Mouse (Mus musculus) heart, embryonic 11.5 days (tissue): ENCODE measurements around the gene Hacd3. TPM values are rescaled to one million over a fixed set of nuclear protein-coding genes. Genes with fewer than 3 reads are reported as not detected.

ENCODE experiments used
- ATAC-seq: fragments of 200-750 bp; cut with Nextera tagmentation; replicated peaks from 2 replicates; pipeline ENCODE4 v1.8.0; 2017; ENCODE audit warnings: moderate library complexity; ENCODE audit not compliant: insufficient number of reproducible peaks, low FRiP score, low TSS enrichment
- H3K27ac ChIP-seq: fragments of 300-500 bp; sonication (generic); 2 replicates; pipeline ENCODE4 v1.5.1; 2014; ENCODE audit warnings: mild to moderate bottlenecking, low read depth, low read length
- H3K27me3 ChIP-seq: fragments of 300-500 bp; sonication (generic); 2 replicates; pipeline ENCODE4 v1.6.1; 2014; ENCODE audit warnings: mild to moderate bottlenecking, low read length, mixed read lengths; ENCODE audit not compliant: control insufficient read depth, insufficient read depth
- H3K36me3 ChIP-seq: fragments of 300-500 bp; sonication (generic); 2 replicates; pipeline ENCODE4 v1.6.1; 2014; ENCODE audit warnings: mild to moderate bottlenecking, low read length, moderate library complexity, mixed read lengths; ENCODE audit not compliant: control insufficient read depth, insufficient read depth
- H3K4me1 ChIP-seq: fragments of 300-500 bp; sonication (generic); 2 replicates; pipeline ENCODE4 v1.6.1; 2014; ENCODE audit warnings: low read length; ENCODE audit not compliant: control insufficient read depth, insufficient read depth
- H3K4me2 ChIP-seq: fragments of 300-500 bp; sonication (generic); 2 replicates; pipeline ENCODE4 v1.6.1; 2014; ENCODE audit warnings: mild to moderate bottlenecking, moderate library complexity
- H3K4me3 ChIP-seq: fragments of 300-500 bp; sonication (generic); 2 replicates; pipeline ENCODE4 v1.5.1; 2014; ENCODE audit warnings: low read depth, low read length
- H3K9ac ChIP-seq: fragments of 300-500 bp; sonication (generic); 2 replicates; pipeline ENCODE4 v1.6.1; 2014; ENCODE audit warnings: mild to moderate bottlenecking, low read depth, low read length, moderate library complexity
- H3K9me3 ChIP-seq: fragments of 300-500 bp; sonication (generic); replicated peaks from 2 replicates; pipeline ENCODE4 v1.6.1; 2016; ENCODE audit warnings: low read length; ENCODE audit not compliant: control insufficient read depth
- WGBS: fragments of 180-500 bp; shearing (Covaris S2); extraction: QIAGEN DNeasy Blood & Tissue Kit; methylation state at CpG from one replicate; pipeline ENCODE4 v1.1.7; 2014; ENCODE audit not compliant: insufficient replicate concordance; 5-methylcytosine and 5-hydroxymethylcytosine counted together
- polyA plus RNA-seq: library from polyadenylated mRNA; unstranded; fragments of >200 nt; fragmentation: Nextera tagmentation; extraction: Ambion mirVana; gene quantifications from 2 replicates; pipeline ENCODE4 v1.2.1, GENCODE M21; 2014

Hacd3 gene
- polyA plus RNA-seq, 1 experiment from 2014 or later: 60.2 TPM

GRCm38 (mm10) chr9:65020128-65020527, 1.4 kb downstream of the Hacd3 start:
- ATAC-seq: no peak
- Histone ChIP-seq H3K9ac (no peak overlapping the region), H3K4me3 (peak overlapping the region; percentile 79)

DNA sequence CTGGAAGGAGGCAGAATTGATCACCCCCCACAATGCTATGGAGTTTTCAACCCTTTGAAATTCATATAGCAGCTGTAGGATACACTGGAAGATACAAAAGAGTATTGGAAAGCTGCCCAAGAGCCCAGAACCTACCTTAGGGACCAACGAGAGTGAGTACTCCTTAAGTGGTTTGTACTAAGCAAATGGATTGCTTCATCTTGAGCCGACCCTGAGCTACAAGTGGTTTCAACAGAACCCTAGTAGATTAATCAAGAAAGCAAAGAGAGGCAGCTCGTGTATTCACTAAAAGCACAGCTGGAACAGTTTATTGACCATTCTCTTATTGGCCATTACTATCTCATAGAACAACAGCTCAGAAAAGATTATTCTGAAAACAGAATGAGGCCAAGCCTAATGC, 2.3 kb downstream of the Hacd3 start:
- no peaks in the 10 kb centered on the region for H3K36me3 ChIP-seq
- peaks cover 38% of the 10 kb centered on the region for H3K4me1 ChIP-seq
- no peak overlapping the region for H3K4me2 ChIP-seq
- no peaks in the 10 kb centered on the region for H3K9me3 ChIP-seq
- 40% methylated on average over 3 of the region's 3 CpGs for WGBS
- no peak overlapping the region for H3K27ac ChIP-seq
- no peak overlapping the region for H3K4me3 ChIP-seq
- no peaks in the 10 kb centered on the region for H3K27me3 ChIP-seq
- no peak overlapping the region for H3K9ac ChIP-seq
- ATAC-seq: no peak

More at GRCm38 (mm10) chr9:65020128-65020527, 1.4 kb downstream of the Hacd3 start:
- Histone ChIP-seq H3K27ac (no peak overlapping the region), H3K27me3 (no peaks in the 10 kb centered on the region), H3K4me1 (peaks cover 38% of the 10 kb centered on the region), H3K36me3 (no peaks in the 10 kb centered on the region), H3K4me2 (peak overlapping the region; percentile 69), H3K9me3 (no peaks in the 10 kb centered on the region)
- 45% methylated on average over 4 of the region's 4 CpGs for WGBS

DNA sequence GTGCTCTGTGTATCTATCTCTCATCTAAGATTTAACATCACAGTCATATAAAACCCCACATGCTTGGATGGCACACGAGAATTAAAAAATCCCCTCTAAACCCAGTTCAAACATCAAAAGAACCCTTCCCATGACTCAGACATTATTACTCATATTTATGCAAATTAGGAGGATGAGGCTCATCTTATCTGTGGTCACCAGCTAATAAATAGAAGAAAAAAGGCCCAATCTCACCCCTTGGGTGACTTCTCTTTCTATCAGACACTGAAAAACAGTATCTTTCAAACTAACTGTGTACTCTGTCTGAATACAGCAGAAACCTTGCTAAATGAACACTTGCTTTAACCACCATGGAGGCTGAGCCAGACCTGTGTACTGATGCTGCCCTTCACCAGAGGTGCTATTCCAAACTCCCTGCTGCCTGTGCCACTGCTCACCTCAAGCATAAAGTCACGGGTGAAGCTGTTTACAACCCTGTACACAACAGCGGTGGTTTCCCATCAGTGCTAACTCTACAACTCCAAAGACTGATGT, 2.8 kb downstream of the Hacd3 start:
- 69% methylated on average over 3 of the region's 3 CpGs for WGBS
- no peak for ATAC-seq
- Histone ChIP-seq H3K9ac (no peak overlapping the region), H3K4me2 (no peak overlapping the region), H3K36me3 (no peaks in the 10 kb centered on the region), H3K4me3 (no peak overlapping the region), H3K4me1 (peaks cover 38% of the 10 kb centered on the region), H3K27me3 (no peaks in the 10 kb centered on the region), H3K9me3 (no peaks in the 10 kb centered on the region), H3K27ac (no peak overlapping the region)

DNA sequence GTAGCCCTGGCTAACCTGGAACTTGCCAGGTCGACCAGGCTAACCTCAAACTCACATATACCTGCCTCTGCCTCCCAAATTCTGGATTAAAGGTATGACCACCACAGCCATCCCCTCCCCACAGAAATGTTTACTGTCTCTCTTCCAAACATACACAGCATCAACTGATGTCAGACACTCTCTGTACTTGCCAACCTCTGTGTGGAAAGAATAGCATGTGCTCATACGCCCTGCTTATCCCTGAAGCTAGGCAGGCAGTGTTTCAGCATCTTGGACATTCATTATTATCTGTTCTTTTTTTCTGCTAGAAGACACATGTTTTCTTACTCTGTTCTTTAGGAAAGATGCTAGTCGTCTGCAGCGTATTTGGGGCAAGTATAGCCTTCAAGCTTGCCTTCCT, 3.6 kb downstream of the Hacd3 start:
- no peak for ATAC-seq
- no peaks in the 10 kb centered on the region for H3K27me3 ChIP-seq
- no peaks in the 10 kb centered on the region for H3K36me3 ChIP-seq
- no peak overlapping the region for H3K4me2 ChIP-seq
- H3K4me1 ChIP-seq: peaks cover 38% of the 10 kb centered on the region
- no peaks in the 10 kb centered on the region for H3K9me3 ChIP-seq
- no peak overlapping the region for H3K9ac ChIP-seq
- WGBS: 85% methylated on average over 4 of the region's 4 CpGs
- H3K27ac ChIP-seq: no peak overlapping the region
- H3K4me3 ChIP-seq: no peak overlapping the region

DNA sequence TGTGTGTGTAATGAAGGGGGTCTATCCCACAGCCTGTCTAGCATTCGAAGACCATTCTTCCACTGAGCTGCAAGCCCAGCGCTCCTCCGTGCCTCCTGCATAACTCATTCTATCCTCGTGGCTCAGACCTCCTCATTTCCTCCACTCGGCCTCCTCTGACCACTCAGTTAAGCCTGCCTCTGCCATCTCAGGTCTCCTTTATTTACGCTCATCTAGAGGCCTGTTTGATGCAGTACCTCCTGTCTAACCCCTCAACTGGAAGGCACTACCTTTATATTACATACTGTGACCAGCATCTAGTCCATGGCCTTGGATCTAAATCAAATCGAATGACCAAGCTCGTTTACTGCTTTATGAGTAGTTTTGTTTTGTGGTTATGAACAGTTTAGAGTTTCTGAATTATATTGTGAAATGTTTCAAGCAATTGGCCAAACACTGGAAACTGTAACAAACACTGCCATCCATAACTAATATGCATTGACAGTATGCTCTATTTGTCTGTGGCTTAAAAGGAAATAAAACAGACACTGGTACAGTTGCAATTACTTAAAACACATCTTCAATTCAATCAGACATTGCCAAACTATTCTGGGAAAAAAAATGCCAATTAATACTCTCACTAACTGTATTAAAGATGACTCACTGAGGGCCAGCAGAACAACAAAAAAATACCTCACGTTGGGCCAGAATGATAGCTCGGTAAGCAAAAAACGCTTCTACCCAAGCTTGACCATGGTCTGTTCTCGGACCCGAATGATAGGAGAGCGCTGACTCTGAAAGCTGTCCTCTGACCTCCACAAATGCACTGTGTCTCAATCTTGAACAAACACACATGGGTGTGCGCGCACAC, 4.3 kb downstream of the Hacd3 start:
- no peaks in the 10 kb centered on the region for H3K9me3 ChIP-seq
- H3K27me3 ChIP-seq: no peaks in the 10 kb centered on the region
- ATAC-seq: no peak
- H3K4me2 ChIP-seq: no peak overlapping the region
- no peak overlapping the region for H3K9ac ChIP-seq
- 87% methylated on average over 16 of the region's 16 CpGs for WGBS
- no peak overlapping the region for H3K27ac ChIP-seq
- H3K36me3 ChIP-seq: no peaks in the 10 kb centered on the region
- no peak overlapping the region for H3K4me3 ChIP-seq
- H3K4me1 ChIP-seq: peaks cover 32% of the 10 kb centered on the region

DNA sequence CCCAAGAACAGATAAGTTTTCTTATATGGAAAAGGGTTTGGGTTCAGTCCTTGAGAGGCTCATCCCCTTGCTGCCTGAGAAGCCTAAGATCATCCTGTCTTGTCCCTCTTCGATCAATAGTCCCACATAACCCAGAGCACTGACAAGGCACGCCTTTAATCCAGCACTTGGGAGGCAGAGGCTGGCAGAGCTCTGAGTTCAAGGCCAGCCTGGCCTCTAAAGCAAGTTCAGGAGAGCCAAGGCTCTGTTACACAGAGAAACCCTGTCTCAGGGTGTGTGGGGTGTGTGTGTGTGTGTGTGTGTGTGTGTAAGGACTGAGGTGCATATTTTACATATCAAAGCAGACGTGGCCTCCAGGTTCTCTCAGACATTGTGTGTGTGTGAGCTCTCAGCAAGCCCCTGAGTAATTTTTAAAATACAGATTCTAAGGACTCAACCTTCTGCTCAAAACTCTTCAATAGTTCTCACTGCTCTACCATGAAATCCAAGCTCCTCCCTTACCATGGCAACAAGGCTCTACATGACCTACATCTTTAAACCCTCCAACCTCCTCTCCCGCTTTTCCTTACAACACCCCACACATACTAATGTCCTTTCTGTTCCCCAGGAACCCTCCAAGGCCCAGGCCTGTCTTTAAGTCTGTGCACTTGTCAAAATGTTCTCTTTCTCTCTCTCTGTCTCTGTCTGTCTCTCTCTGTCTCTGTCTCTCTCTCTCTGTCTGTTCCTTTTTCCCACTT, 5.1 kb downstream of the Hacd3 start:
- H3K27ac ChIP-seq: no peak overlapping the region
- no peak overlapping the region for H3K9ac ChIP-seq
- no peak for ATAC-seq

DNA sequence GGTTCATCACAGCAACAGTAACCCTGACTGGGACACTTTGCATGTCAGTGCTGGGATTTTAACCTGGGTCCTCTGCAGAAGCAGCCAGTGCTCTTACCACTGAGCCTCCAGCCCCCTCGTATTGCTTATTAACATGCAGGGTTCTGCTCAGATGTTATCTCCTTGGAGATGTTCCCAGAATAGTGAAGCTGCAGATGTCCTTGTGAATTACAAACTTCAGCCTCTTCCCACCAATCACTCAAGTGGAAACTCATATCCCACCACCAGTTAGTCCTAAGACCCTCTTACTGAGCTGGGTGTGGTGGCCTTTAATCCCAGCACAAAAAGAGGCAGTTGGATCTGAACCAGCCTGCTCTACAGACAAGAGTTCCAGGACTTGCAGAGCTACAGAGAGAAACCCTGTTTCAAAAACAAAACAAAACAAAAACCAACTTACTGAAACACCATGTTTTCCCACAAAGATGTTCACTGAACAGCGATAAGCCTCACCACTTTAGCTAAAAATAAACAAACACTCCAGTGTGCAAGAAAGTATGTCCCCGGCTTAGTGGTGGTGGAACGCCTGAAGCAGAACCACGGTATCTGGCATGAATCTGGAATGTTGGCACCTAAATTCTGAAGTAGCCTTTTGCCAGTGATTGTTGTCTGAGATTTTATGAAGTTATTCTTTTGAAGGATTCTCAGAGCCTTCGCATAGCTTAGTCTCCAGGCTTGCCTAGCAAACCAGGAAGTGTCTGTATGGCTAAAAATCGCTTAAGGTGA, 5.9 kb downstream of the Hacd3 start:
- no peak overlapping the region for H3K4me2 ChIP-seq
- 48% methylated on average over 7 of the region's 7 CpGs for WGBS
- no peak overlapping the region for H3K4me3 ChIP-seq
- no peak overlapping the region for H3K27ac ChIP-seq
- no peaks in the 10 kb centered on the region for H3K36me3 ChIP-seq
- H3K27me3 ChIP-seq: no peaks in the 10 kb centered on the region
- no peak for ATAC-seq
- H3K9me3 ChIP-seq: no peaks in the 10 kb centered on the region
- H3K9ac ChIP-seq: no peak overlapping the region
- H3K4me1 ChIP-seq: peaks cover 28% of the 10 kb centered on the region

More for the DNA sequence above, 5.1 kb downstream of the Hacd3 start:
- WGBS: 86% methylated on average over 4 of the region's 4 CpGs
- Histone ChIP-seq H3K4me2 (no peak overlapping the region), H3K9me3 (no peaks in the 10 kb centered on the region), H3K36me3 (no peaks in the 10 kb centered on the region), H3K4me3 (no peak overlapping the region), H3K4me1 (peaks cover 29% of the 10 kb centered on the region), H3K27me3 (no peaks in the 10 kb centered on the region)

GRCm38 (mm10) chr9:65011304-65011703, 10.2 kb downstream of the Hacd3 start:
- Histone ChIP-seq H3K4me1 (peaks cover 9% of the 10 kb centered on the region), H3K27me3 (no peaks in the 10 kb centered on the region)
- ATAC-seq: no peak

More at GRCm38 (mm10) chr9:65011304-65011703, 10.2 kb downstream of the Hacd3 start:
- WGBS: 47% methylated on average over 6 of the region's 6 CpGs
- H3K4me3 ChIP-seq: no peak overlapping the region
- H3K36me3 ChIP-seq: peaks cover 6% of the 10 kb centered on the region; the same call in 1 of the 2 replicates
- no peak overlapping the region for H3K9ac ChIP-seq
- H3K9me3 ChIP-seq: no peaks in the 10 kb centered on the region
- H3K4me2 ChIP-seq: no peak overlapping the region
- no peak overlapping the region for H3K27ac ChIP-seq
